Mouse (Mus musculus) brain, embryonic 14.5 days (tissue): ENCODE measurements around the gene Atp5g1.

Experiments used
- CTCF ChIP-seq: fragments of 200-500 bp; IDR thresholded peaks from 2 replicates; pipeline ENCODE4 v1.5.1; 2012; ENCODE audit warnings: inconsistent platforms, mild to moderate bottlenecking, moderate library complexity, borderline replicate concordance; ENCODE audit not compliant: insufficient read depth, insufficient read length; ENCODE audit errors: extremely low read depth
- POLR2A ChIP-seq: fragments of 200-500 bp; IDR thresholded peaks from 2 replicates; pipeline ENCODE4 v1.6.1; 2012; ENCODE audit warnings: mild to moderate bottlenecking, inconsistent platforms, borderline replicate concordance; ENCODE audit not compliant: poor library complexity, insufficient read depth, insufficient read length, severe bottlenecking; ENCODE audit errors: extremely low read depth

DNA sequence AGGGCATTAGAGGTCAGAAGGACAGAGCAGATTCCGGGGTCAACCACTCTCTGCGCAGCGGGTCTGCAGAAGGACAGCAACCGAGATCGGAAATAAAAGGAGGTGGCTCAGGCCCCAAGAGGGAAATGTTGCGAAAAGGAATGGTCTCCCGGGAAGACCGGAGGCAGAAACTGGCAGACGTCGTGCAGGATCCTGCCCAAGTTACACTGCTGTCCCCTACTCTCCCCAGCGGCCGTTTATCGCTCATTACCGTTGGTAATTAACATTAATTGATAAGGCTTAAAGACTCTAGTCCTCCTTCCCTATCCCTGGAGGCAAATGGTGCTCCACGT, 327 bp downstream of the Atp5g1 start:
- TF ChIP-seq CTCF (no peak), POLR2A (no peak)
